Mouse (Mus musculus) small intestine, adult 2 months (tissue): ENCODE results near the gene 1700029I15Rik.

Source experiments
- CTCF ChIP-seq: fragments of 200-500 bp; IDR thresholded peaks from 2 replicates; pipeline ENCODE4 v1.5.1; 2012; ENCODE audit warnings: low read depth, mild to moderate bottlenecking, control low read depth, inconsistent platforms, low read length, moderate library complexity, mixed read lengths; ENCODE audit not compliant: insufficient replicate concordance, insufficient read length; ENCODE audit errors: extremely low read depth
- POLR2A ChIP-seq: fragments of 200-500 bp; IDR thresholded peaks from 2 replicates; pipeline ENCODE4 v1.6.1; 2012; ENCODE audit warnings: low read depth, mild to moderate bottlenecking, control low read depth, inconsistent platforms, low read length, moderate library complexity

DNA sequence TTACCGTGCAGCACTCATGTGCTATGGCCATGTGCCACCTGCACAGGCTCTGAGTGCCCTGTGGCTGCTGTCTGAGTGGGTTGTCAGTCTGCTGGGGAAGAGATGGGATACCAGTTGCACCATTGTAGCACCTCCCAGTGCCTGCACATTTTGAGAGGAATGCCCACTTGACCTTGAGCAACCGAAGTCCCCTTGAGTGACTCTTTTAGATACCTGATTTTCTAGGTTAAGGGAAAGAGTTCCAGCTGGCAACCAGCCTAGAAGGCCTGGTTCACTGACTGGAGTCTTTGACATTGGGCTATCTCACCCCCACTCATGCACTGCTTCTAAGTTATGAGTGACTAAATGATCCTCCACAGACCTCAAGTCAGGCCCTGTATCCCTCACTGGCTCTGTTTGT lies 23.0 kb upstream of the 1700029I15Rik start:
- no peak for TF ChIP-seq CTCF
- no peak for TF ChIP-seq POLR2A
